Mouse (Mus musculus) embryonic facial prominence, embryonic 15.5 days (tissue): ENCODE measurements around the gene Glt1d1. TPM values are rescaled to one million over a fixed set of nuclear protein-coding genes. Genes with fewer than 3 reads are reported as not detected.

ENCODE experiments used
- ATAC-seq: fragments of 200-750 bp; cut with Nextera tagmentation; 2 replicates; pipeline ENCODE4 v1.8.0; 2017; ENCODE audit warnings: low read depth, moderate TSS enrichment; ENCODE audit not compliant: insufficient number of reproducible peaks, low FRiP score, low TSS enrichment
- H3K27ac ChIP-seq: fragments of 300-500 bp; sonication (generic); replicated peaks from 2 replicates; pipeline ENCODE4 v1.5.1; 2015; ENCODE audit warnings: mild to moderate bottlenecking, inconsistent platforms
- H3K27me3 ChIP-seq: fragments of 300-500 bp; sonication (generic); 2 replicates; pipeline ENCODE4 v1.6.1; 2015; ENCODE audit warnings: inconsistent platforms
- H3K36me3 ChIP-seq: fragments of 300-500 bp; sonication (generic); 2 replicates; pipeline ENCODE4 v1.6.1; 2015; ENCODE audit warnings: mild to moderate bottlenecking, inconsistent platforms
- H3K4me1 ChIP-seq: fragments of 300-500 bp; sonication (generic); 2 replicates; pipeline ENCODE4 v1.6.1; 2015; ENCODE audit warnings: inconsistent platforms
- H3K4me2 ChIP-seq: fragments of 300-500 bp; sonication (generic); replicated peaks from 2 replicates; pipeline ENCODE4 v1.6.1; 2015; ENCODE audit warnings: mild to moderate bottlenecking, inconsistent platforms
- H3K4me3 ChIP-seq: fragments of 300-500 bp; sonication (generic); replicated peaks from 2 replicates; pipeline ENCODE4 v1.5.1; 2015; ENCODE audit warnings: mild to moderate bottlenecking, inconsistent platforms
- H3K9ac ChIP-seq: fragments of 300-500 bp; sonication (generic); 2 replicates; pipeline ENCODE4 v1.6.1; 2015; ENCODE audit warnings: inconsistent platforms
- H3K9me3 ChIP-seq: fragments of 300-500 bp; sonication (generic); replicated peaks from 2 replicates; pipeline ENCODE4 v1.6.1; 2016; ENCODE audit warnings: inconsistent platforms
- WGBS: fragments of 180-500 bp; shearing (Covaris S2); methylation state at CpG from one replicate; pipeline ENCODE4 v1.1.7; 2015; 5-methylcytosine and 5-hydroxymethylcytosine counted together
- polyA plus RNA-seq: library from polyadenylated mRNA; unstranded; fragments of >200 nt; fragmentation: Nextera tagmentation; extraction: Ambion mirVana; gene quantifications from 2 replicates; pipeline ENCODE4 v1.2.1, GENCODE M21; 2015

Glt1d1 gene
- polyA plus RNA-seq, 1 experiment from 2014 or later: 0.47 TPM

GRCm38 (mm10) chr5:127660267-127660666, 28.2 kb downstream of the Glt1d1 start:
- Histone ChIP-seq H3K4me2 (no peak overlapping the region), H3K9ac (no peak overlapping the region), H3K4me3 (no peak overlapping the region), H3K27ac (no peak overlapping the region), H3K4me1 (no peaks in the 10 kb centered on the region), H3K27me3 (no peaks in the 10 kb centered on the region), H3K36me3 (no peaks in the 10 kb centered on the region), H3K9me3 (no peaks in the 10 kb centered on the region)
- no peak for ATAC-seq
- WGBS: 68% methylated on average over 5 of the region's 5 CpGs

- no peaks in the 10 kb centered on the region for H3K27me3 ChIP-seq
- H3K9ac ChIP-seq: no peak overlapping the region
- ATAC-seq: no peak
- H3K4me1 ChIP-seq: no peaks in the 10 kb centered on the region
- WGBS: 85% methylated on average over 5 of the region's 5 CpGs
- no peaks in the 10 kb centered on the region for H3K9me3 ChIP-seq
- no peaks in the 10 kb centered on the region for H3K36me3 ChIP-seq
- no peak overlapping the region for H3K4me2 ChIP-seq
- H3K27ac ChIP-seq: no peak overlapping the region
- no peak overlapping the region for H3K4me3 ChIP-seq
These were observed 28.9 kb downstream of the Glt1d1 start for GRCm38 (mm10) chr5:127660979-127661378.

GRCm38 (mm10) chr5:127673913-127674312, 41.9 kb downstream of the Glt1d1 start:
- Histone ChIP-seq H3K4me3 (no peak overlapping the region), H3K36me3 (no peaks in the 10 kb centered on the region), H3K27me3 (no peaks in the 10 kb centered on the region), H3K9me3 (no peaks in the 10 kb centered on the region), H3K27ac (no peak overlapping the region), H3K9ac (no peak overlapping the region), H3K4me1 (no peaks in the 10 kb centered on the region), H3K4me2 (no peak overlapping the region)
- 91% methylated on average over 8 of the region's 8 CpGs for WGBS
- no peak for ATAC-seq

DNA sequence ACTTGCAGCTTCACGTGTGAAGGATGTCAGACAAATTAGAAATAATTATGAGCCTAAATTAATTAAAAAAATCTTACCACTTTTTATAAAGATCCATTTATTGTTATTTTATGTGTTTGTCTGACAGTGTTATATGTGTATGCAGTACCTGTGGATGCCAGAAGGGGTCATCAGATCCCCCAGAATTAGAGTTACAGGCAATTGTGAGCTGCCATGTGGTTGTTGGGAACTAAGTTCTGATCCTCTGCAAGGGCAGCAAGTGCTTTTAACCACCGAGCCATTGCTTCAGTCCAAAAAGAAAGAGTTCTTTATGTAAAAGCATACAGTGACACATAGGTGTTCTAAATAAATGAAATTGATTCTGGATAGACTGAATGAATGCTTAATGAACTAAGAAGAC, 45.5 kb downstream of the Glt1d1 start:
- Histone ChIP-seq H3K4me1 (no peaks in the 10 kb centered on the region), H3K36me3 (no peaks in the 10 kb centered on the region), H3K9me3 (no peaks in the 10 kb centered on the region), H3K27me3 (no peaks in the 10 kb centered on the region), H3K27ac (no peak overlapping the region), H3K4me3 (no peak overlapping the region), H3K4me2 (no peak overlapping the region), H3K9ac (no peak overlapping the region)
- ATAC-seq: no peak
- 94% methylated on average over 2 of the region's 2 CpGs for WGBS

- no peak for ATAC-seq
- Histone ChIP-seq H3K9me3 (no peaks in the 10 kb centered on the region), H3K27ac (no peak overlapping the region), H3K4me1 (no peaks in the 10 kb centered on the region), H3K27me3 (no peaks in the 10 kb centered on the region), H3K4me2 (no peak overlapping the region), H3K4me3 (no peak overlapping the region), H3K36me3 (no peaks in the 10 kb centered on the region), H3K9ac (no peak overlapping the region)
- WGBS: 94% methylated on average over 5 of the region's 5 CpGs
These were observed 46.4 kb downstream of the Glt1d1 start for GRCm38 (mm10) chr5:127678501-127678900.

DNA sequence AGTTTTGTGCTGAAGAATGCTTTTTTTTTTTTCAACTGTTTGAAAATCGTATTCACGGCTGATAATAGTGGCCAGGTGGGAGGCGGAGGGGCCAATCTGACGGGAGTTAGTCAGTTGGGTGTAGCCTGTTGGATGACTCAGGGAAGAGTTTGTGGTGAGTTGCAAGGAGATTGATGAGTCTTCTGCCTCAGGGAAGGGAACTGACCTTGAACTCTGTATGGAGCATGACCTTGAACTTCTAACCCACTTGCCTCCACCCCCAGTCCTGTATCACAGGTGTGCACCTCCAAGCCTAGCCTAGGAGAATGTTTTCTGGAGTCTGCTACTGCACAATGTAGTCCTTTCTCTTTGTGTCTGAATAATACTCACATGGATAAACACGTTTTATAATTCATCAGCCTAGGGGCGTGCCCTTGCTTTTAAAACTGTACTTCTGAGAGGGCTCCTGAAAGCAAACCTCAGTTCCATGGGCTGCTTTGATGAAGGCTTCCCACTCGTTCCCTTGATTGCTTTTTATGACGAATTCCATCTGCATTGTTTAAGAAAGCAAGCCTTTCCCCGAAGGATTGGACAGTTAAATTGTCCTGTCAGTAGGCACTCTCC, 56.6 kb downstream of the Glt1d1 start:
- Histone ChIP-seq H3K36me3 (no peaks in the 10 kb centered on the region), H3K9ac (no peak overlapping the region)
- 57% methylated on average over 9 of the region's 9 CpGs for WGBS

DNA sequence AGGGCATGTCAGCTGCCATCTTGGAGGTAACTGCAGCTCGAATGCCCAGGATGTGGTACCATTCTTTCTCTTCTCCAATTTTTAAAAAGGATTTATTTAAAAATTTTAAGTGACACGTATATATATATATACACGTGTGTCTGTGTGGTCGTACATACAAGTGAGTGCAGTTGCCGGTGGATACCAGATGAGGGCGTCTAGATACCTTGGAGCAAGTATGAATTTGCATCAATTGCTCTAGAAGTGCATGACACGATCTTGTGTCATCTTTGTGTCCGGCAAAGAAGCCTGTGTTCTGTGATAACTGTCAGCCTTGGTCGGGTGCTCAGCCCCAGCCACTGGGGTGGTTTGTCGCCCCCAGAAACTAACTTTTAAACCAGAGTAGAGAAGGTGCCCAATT, 59.0 kb downstream of the Glt1d1 start:
- Histone ChIP-seq H3K27me3 (no peaks in the 10 kb centered on the region), H3K36me3 (no peaks in the 10 kb centered on the region), H3K4me3 (no peak overlapping the region), H3K9me3 (no peaks in the 10 kb centered on the region), H3K27ac (no peak overlapping the region), H3K4me2 (no peak overlapping the region), H3K9ac (no peak overlapping the region), H3K4me1 (no peaks in the 10 kb centered on the region)
- 81% methylated on average over 10 of the region's 10 CpGs for WGBS
- ATAC-seq: no peak

More for the DNA sequence above, 56.6 kb downstream of the Glt1d1 start:
- Histone ChIP-seq H3K4me1 (no peaks in the 10 kb centered on the region), H3K4me3 (no peak overlapping the region), H3K4me2 (no peak overlapping the region), H3K27ac (no peak overlapping the region), H3K9me3 (no peaks in the 10 kb centered on the region), H3K27me3 (no peaks in the 10 kb centered on the region)
- ATAC-seq: no peak

- H3K4me1 ChIP-seq: no peaks in the 10 kb centered on the region
- H3K4me2 ChIP-seq: no peak overlapping the region
- H3K36me3 ChIP-seq: no peaks in the 10 kb centered on the region
- no peaks in the 10 kb centered on the region for H3K9me3 ChIP-seq
- no peaks in the 10 kb centered on the region for H3K27me3 ChIP-seq
- no peak overlapping the region for H3K9ac ChIP-seq
- 33% methylated on average over 21 of the region's 21 CpGs for WGBS
- H3K4me3 ChIP-seq: no peak overlapping the region
- no peak for ATAC-seq
- no peak overlapping the region for H3K27ac ChIP-seq
These were observed 59.5 kb downstream of the Glt1d1 start for GRCm38 (mm10) chr5:127691581-127691980.

- Histone ChIP-seq H3K27ac (no peak overlapping the region), H3K36me3 (no peaks in the 10 kb centered on the region), H3K4me1 (no peaks in the 10 kb centered on the region), H3K27me3 (no peaks in the 10 kb centered on the region), H3K9ac (no peak overlapping the region), H3K9me3 (no peaks in the 10 kb centered on the region), H3K4me2 (no peak overlapping the region), H3K4me3 (no peak overlapping the region)
- ATAC-seq: no peak
- 69% methylated on average over 4 of the region's 4 CpGs for WGBS
These were observed 63.8 kb downstream of the Glt1d1 start for GRCm38 (mm10) chr5:127695898-127696297.

DNA sequence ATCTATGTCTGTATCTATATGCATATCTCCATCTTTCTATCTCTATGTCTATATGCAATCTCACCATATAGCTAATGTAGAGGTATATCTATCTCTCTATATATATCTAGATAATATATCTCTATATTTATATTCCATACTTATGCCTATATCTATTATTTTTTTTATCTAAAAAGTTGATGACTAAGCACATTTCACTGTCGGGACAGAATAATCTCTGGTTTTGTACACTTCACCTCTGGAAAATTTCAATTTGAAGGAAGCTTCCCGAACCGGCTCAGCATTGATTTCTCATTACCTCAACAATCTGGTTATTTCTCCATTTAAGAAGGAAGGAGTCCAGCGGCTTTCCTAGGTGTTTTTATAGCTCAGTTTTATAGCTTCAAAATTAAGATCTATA, 64.5 kb downstream of the Glt1d1 start:
- no peak overlapping the region for H3K4me2 ChIP-seq
- no peaks in the 10 kb centered on the region for H3K36me3 ChIP-seq
- no peaks in the 10 kb centered on the region for H3K27me3 ChIP-seq
- no peak for ATAC-seq
- H3K4me3 ChIP-seq: no peak overlapping the region
- no peak overlapping the region for H3K27ac ChIP-seq
- H3K4me1 ChIP-seq: no peaks in the 10 kb centered on the region
- H3K9ac ChIP-seq: no peak overlapping the region
- 88% methylated on average over 4 of the region's 4 CpGs for WGBS
- no peaks in the 10 kb centered on the region for H3K9me3 ChIP-seq

GRCm38 (mm10) chr5:127698525-127698924, 66.5 kb downstream of the Glt1d1 start:
- H3K27ac ChIP-seq: no peak overlapping the region
- H3K36me3 ChIP-seq: no peaks in the 10 kb centered on the region
- H3K4me1 ChIP-seq: no peaks in the 10 kb centered on the region
- H3K4me2 ChIP-seq: no peak overlapping the region
- no peaks in the 10 kb centered on the region for H3K27me3 ChIP-seq
- no peak overlapping the region for H3K4me3 ChIP-seq
- H3K9me3 ChIP-seq: no peaks in the 10 kb centered on the region
- 72% methylated on average over 2 of the region's 2 CpGs for WGBS
- no peak overlapping the region for H3K9ac ChIP-seq
- no peak for ATAC-seq

- WGBS: 68% methylated on average over 5 of the region's 5 CpGs
- Histone ChIP-seq H3K4me1 (no peaks in the 10 kb centered on the region), H3K4me2 (no peak overlapping the region), H3K27me3 (no peaks in the 10 kb centered on the region), H3K4me3 (no peak overlapping the region), H3K9ac (no peak overlapping the region), H3K27ac (no peak overlapping the region), H3K36me3 (no peaks in the 10 kb centered on the region), H3K9me3 (no peaks in the 10 kb centered on the region)
- no peak for ATAC-seq
These were observed 67.6 kb downstream of the Glt1d1 start for GRCm38 (mm10) chr5:127699679-127700078.
